18 mouse cellular contexts compared by ENCODE assay signal in genomic region chr9:71369202-71369601, GRCm38 (mm10).
A peak's percentile ranks its signal among the peaks of the same experiment; 100 is the strongest.
DNase-seq lines count a peak whose midpoint lies in the region; ATAC-seq lines count a peak whose summit lies in the region.
"Had no signal": no experiment of that assay in that cellular context is flagged by ENCODE, and none has a peak within 500 bp of the region (broad histone marks: within the 10 kb centered on the region; RNA-seq: fewer than 3 reads in every experiment).

No protein-coding gene starts in this region.

- H3K27me3 ChIP-seq in embryonic facial prominence, embryonic 14.5 days (replicated peaks; ENCODE audit: control insufficient read depth, insufficient read depth, low read length) = no peaks in the 10 kb centered on the region
- H3K27me3 ChIP-seq: forebrain, embryonic 13.5 days; forebrain, embryonic 15.5 days had no signal

- H3K4me1 ChIP-seq in embryonic facial prominence, embryonic 14.5 days (ENCODE audit: control insufficient read depth, insufficient read depth, low read length) = peaks cover 7% of the 10 kb centered on the region
- H3K4me1 ChIP-seq: forebrain, embryonic 13.5 days; forebrain, embryonic 15.5 days had no signal

- 36% methylated on average over 2 of the region's 2 CpGs for WGBS in embryonic facial prominence, embryonic 14.5 days

- H3K36me3 ChIP-seq in embryonic facial prominence, embryonic 14.5 days (ENCODE audit: control insufficient read depth, insufficient read depth, low read length) = no peaks in the 10 kb centered on the region
- H3K36me3 ChIP-seq: forebrain, embryonic 15.5 days had no signal

- peaks cover 9% of the 10 kb centered on the region for H3K9me3 ChIP-seq in embryonic facial prominence, embryonic 14.5 days (ENCODE audit: control insufficient read depth, low read length)
- H3K9me3 ChIP-seq: forebrain, embryonic 15.5 days had no signal

- H3K9ac ChIP-seq in embryonic facial prominence, embryonic 14.5 days (ENCODE audit: low read depth, low read length) = no peak overlapping the region
- H3K9ac ChIP-seq: forebrain, embryonic 13.5 days; forebrain, embryonic 15.5 days; forebrain, postnatal 0 days had no signal

- no peak overlapping the region for H3K4me2 ChIP-seq in embryonic facial prominence, embryonic 14.5 days (ENCODE audit: low read depth, low read length)
- H3K4me2 ChIP-seq: forebrain, embryonic 13.5 days; forebrain, embryonic 15.5 days had no signal

- peak; percentile 24 for DNase-seq in heart, adult 11 months
- DNase-seq in heart, adult 8-10 months (ENCODE audit: low spot score) = no peak
- DNase-seq in embryonic facial prominence, embryonic 14.5 days (ENCODE audit: low spot score) = peak; percentile 67
- DNase-seq in kidney, postnatal 36 days = no peak
- no peak for DNase-seq in retina, postnatal 1 day
- DNase-seq: adrenal gland, adult 2 months; adrenal gland, postnatal 10 days; adrenal gland, postnatal 25 days; cerebellum, adult 11 months; cerebellum, adult 18-20 months; cerebellum, adult 8-10 months; cerebellum, adult 9-11 months; cerebellum, postnatal 14 days; cerebellum, postnatal 36 days; embryo, embryonic 11 days; forebrain, postnatal 0 days had no signal

- H3K27ac ChIP-seq in embryonic facial prominence, embryonic 14.5 days (replicated peaks; ENCODE audit: low read depth, low read length) = peak overlapping the region; percentile 34; the same call in 1 of the 2 replicates
- H3K27ac ChIP-seq: forebrain, embryonic 13.5 days; forebrain, embryonic 15.5 days had no signal

- H3K4me3 ChIP-seq in embryonic facial prominence, embryonic 14.5 days (ENCODE audit: low read depth, low read length) = no peak overlapping the region
- H3K4me3 ChIP-seq: forebrain, embryonic 13.5 days; forebrain, embryonic 15.5 days had no signal

- ATAC-seq in embryonic facial prominence, embryonic 14.5 days (ENCODE audit: low read depth) = peak; percentile 61; the same call in 1 of the 2 replicates
- ATAC-seq: forebrain, embryonic 13.5 days; forebrain, embryonic 15.5 days; forebrain, postnatal 0 days had no signal

Comparison
In these comparisons a context has a peak if more than half of its experiments do, and no peak if none do; other contexts are left out.
1. DNase-seq: peak in heart, adult 11 months (single experiment) and embryonic facial prominence, embryonic 14.5 days (single experiment); none in heart, adult 8-10 months (single experiment), kidney, postnatal 36 days (0 of 2) and retina, postnatal 1 day (single experiment).